Mouse (Mus musculus): ENCODE measurements around the gene Dhrs4. TPM values are rescaled to one million over a fixed set of nuclear protein-coding genes. Genes with fewer than 3 reads are reported as not detected.

Gene Dhrs4
- 61.9 and 83.5 TPM in 2 replicates for polyA plus RNA-seq (2015; fragmentation: Nextera tagmentation; extraction: Ambion mirVana)

GRCm38 (mm10) chr14:55478651-55479599 is at the start of gene Dhrs4:
TSS of gene Dhrs4 (plus strand) at chr14:55478758.

GRCm38 (mm10) chr14:55490361-55491201 is 12.0 kb downstream of the Dhrs4 start, which contains the start of gene Carmil3:
TSS of gene Carmil3 (plus strand) at chr14:55490651.

GRCm38 (mm10) chr14:55510125-55510731 is 31.7 kb downstream of the Dhrs4 start, which contains the start of gene Cpne6:
TSS of gene Cpne6 (plus strand) at chr14:55510445.

GRCm38 (mm10) chr14:55524785-55525184 is 46.2 kb downstream of the Dhrs4 start, which contains the start of gene Nrl:
TSS of gene Nrl (minus strand) at chr14:55524981.

Other genes with a start within 250 kb of the Dhrs4 start
- 3.2 and 4.5 TPM in 2 replicates for gene Carmil3, start 11.9 kb downstream of the Dhrs4 start, polyA plus RNA-seq (2015; fragmentation: Nextera tagmentation; extraction: Ambion mirVana)
- gene Cpne6, start 31.7 kb downstream of the Dhrs4 start, polyA plus RNA-seq (2015; fragmentation: Nextera tagmentation; extraction: Ambion mirVana), result 0.16 and 0.63 TPM in 2 replicates
- 0.06 TPM in 1 of 2 replicates, not detected in the other for gene Nrl, start 46.2 kb downstream of the Dhrs4 start, polyA plus RNA-seq (2015; fragmentation: Nextera tagmentation; extraction: Ambion mirVana)
- gene Pck2, start 61.5 kb downstream of the Dhrs4 start, polyA plus RNA-seq (2015; fragmentation: Nextera tagmentation; extraction: Ambion mirVana), result 35.7 and 43.6 TPM in 2 replicates
- 50.2 and 81.0 TPM in 2 replicates for gene Dcaf11, start 81.2 kb downstream of the Dhrs4 start, polyA plus RNA-seq (2015; fragmentation: Nextera tagmentation; extraction: Ambion mirVana)
- 1.6 and 4.3 TPM in 2 replicates for gene A730061H03Rik, start 81.6 kb downstream of the Dhrs4 start, polyA plus RNA-seq (2015; fragmentation: Nextera tagmentation; extraction: Ambion mirVana)
- 1.1 and 1.3 TPM in 2 replicates for gene Fitm1, start 96.9 kb downstream of the Dhrs4 start, polyA plus RNA-seq (2015; fragmentation: Nextera tagmentation; extraction: Ambion mirVana)
- gene Psme1, start 99.4 kb downstream of the Dhrs4 start, polyA plus RNA-seq (2015; fragmentation: Nextera tagmentation; extraction: Ambion mirVana), result 226 and 323 TPM in 2 replicates
- gene Emc9, start 106.5 kb downstream of the Dhrs4 start, polyA plus RNA-seq (2015; fragmentation: Nextera tagmentation; extraction: Ambion mirVana), result 55.0 and 57.8 TPM in 2 replicates
- 549 and 603 TPM in 2 replicates for gene Psme2, start 112.4 kb downstream of the Dhrs4 start, polyA plus RNA-seq (2015; fragmentation: Nextera tagmentation; extraction: Ambion mirVana)
- gene Rnf31, start 113.0 kb downstream of the Dhrs4 start, polyA plus RNA-seq (2015; fragmentation: Nextera tagmentation; extraction: Ambion mirVana), result 9.6 and 12.4 TPM in 2 replicates
- 20.9 and 26.1 TPM in 2 replicates for gene Irf9, start 124.8 kb downstream of the Dhrs4 start, polyA plus RNA-seq (2015; fragmentation: Nextera tagmentation; extraction: Ambion mirVana)
- 6.8 and 9.0 TPM in 2 replicates for gene Rec8, start 139.3 kb downstream of the Dhrs4 start, polyA plus RNA-seq (2015; fragmentation: Nextera tagmentation; extraction: Ambion mirVana)
- gene Ipo4, start 157.2 kb downstream of the Dhrs4 start, polyA plus RNA-seq (2015; fragmentation: Nextera tagmentation; extraction: Ambion mirVana), result 41.9 and 52.7 TPM in 2 replicates
- gene Gm49378, start 159.1 kb downstream of the Dhrs4 start, polyA plus RNA-seq (2015; fragmentation: Nextera tagmentation; extraction: Ambion mirVana), result 1.0 and 3.3 TPM in 2 replicates
- 65.2 and 103 TPM in 2 replicates for gene Tm9sf1, start 165.0 kb downstream of the Dhrs4 start, polyA plus RNA-seq (2015; fragmentation: Nextera tagmentation; extraction: Ambion mirVana)
- 0.77 and 0.95 TPM in 2 replicates for gene Tssk4, start 171.4 kb downstream of the Dhrs4 start, polyA plus RNA-seq (2015; fragmentation: Nextera tagmentation; extraction: Ambion mirVana)
- gene Mdp1, start 181.8 kb downstream of the Dhrs4 start, polyA plus RNA-seq (2015; fragmentation: Nextera tagmentation; extraction: Ambion mirVana), result 63.2 and 95.3 TPM in 2 replicates
- gene Gmpr2, start 193.2 kb downstream of the Dhrs4 start, polyA plus RNA-seq (2015; fragmentation: Nextera tagmentation; extraction: Ambion mirVana), result 30.6 and 43.5 TPM in 2 replicates
- gene Nedd8, start 193.4 kb downstream of the Dhrs4 start, polyA plus RNA-seq (2015; fragmentation: Nextera tagmentation; extraction: Ambion mirVana), result 635 and 779 TPM in 2 replicates
- 16.5 and 25.7 TPM in 2 replicates for gene Tinf2, start 203.1 kb downstream of the Dhrs4 start, polyA plus RNA-seq (2015; fragmentation: Nextera tagmentation; extraction: Ambion mirVana)
- gene Tgm1, start 235.2 kb downstream of the Dhrs4 start, polyA plus RNA-seq (2015; fragmentation: Nextera tagmentation; extraction: Ambion mirVana), result 0.47 and 1.2 TPM in 2 replicates
- 15.1 and 23.2 TPM in 2 replicates for gene Rabggta, start 243.5 kb downstream of the Dhrs4 start, polyA plus RNA-seq (2015; fragmentation: Nextera tagmentation; extraction: Ambion mirVana)